Mouse (Mus musculus) CD4-positive, CD25-positive, alpha-beta regulatory T cell, adult 2 months (primary cell): Measurements from ENCODE around the gene Gstm2.

ENCODE experiments used
- DNase-seq: peaks from one replicate; pipeline ENCODE4 v3.0.0-alpha.2; 2012; ENCODE audit warnings: low read depth, low spot score

Gene Gstm2

DNA sequence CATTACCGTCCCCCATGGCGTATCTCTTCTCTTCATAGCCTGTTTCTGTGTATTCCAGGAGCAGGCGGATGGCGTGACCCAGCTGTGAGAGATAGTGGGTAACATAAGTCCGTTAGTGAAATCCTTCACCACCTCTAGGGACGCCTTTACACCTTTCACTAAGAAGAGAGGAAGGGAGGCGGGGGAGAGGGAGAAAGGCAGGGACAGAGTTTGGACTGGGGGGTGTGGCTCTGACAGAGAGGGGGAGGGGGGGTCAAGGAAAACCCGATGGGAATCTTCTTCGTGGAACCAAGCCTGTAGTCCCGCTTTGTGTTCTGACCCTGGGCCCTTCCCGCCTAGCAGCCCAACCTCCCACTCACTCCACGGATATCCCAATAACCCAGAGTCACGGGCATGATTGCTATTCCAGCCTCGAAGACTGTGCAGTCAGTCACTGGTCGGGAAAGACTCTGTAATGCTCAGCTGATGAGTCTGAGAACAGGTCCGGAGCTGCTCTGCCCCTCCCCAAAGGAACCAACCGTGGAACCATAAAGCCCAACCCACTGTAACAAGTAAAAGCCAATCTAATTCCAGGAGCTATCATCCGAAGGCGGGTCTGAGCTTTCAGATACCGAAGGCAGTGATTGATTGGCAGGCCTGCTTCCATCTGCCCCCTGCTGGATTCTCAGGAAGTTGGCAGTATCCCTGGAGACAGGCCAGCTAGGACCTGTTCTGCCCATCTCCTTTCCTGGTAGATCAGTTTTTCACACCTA is 42.8 kb downstream of the Gstm2 start, which contains the start of gene Gstm6:
Gstm6 (minus strand) TSS at position 511 of the 752 bp plus-strand sequence.
- DNase-seq: no peak

DNA sequence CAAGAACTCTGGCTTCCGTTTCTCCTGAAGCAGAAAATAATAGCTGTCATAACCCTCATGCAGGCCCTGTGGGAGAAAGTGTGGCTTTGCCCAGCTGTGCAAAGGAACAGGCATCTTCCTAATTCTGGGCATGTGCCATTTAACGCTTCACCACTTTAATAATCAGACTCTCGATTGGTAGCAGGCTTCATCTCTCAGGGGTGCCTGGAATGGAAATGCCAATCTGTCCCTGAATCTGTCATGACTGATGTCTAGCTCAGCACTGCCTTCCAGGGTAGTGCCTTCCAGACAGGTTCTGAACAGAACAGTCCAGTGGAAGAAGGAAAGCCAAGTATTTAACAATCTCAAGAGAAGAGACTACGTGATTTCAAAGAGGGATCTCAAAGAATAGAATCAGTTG is 45.0 kb downstream of the Gstm2 start:
- DNase-seq: no peak

DNA sequence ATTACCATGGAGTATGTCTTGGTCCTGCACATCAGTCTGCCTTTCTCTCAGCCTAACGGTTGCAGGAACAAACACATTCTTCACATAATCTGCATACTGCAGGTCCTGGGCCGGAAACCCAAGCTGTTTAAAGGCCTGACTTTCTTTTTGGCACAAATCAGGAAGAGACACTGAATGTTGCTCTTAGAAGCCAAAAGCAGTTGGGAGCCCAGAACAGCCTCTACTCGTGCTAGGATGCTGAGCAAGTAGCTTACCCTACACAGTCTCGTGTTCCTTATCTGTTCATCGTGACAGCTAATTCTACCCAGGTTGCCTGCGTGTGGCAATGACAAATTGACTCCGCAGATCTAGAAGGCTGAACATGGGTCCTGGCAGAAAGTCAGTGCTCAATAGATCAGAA is 45.7 kb downstream of the Gstm2 start:
- DNase-seq: no peak

DNA sequence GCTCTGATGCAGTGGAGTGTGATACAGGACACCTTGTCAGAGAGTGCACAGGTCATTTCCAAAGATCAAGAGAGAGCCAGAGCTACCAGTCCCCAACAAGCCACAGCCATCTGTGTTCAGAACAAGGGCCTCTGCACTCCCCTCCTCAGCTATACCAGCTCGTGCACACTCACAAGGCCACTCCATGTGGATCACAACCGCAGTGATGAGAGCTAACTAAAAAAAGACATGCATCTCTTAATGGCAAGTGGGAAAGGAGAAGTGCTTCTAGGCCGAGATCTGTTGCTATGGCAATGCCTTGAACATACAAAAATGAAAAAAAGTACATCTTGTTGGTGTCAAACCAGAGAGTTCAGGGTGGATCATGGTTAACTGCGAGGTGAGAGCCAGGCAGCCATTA is 46.4 kb downstream of the Gstm2 start:
- DNase-seq: no peak

DNA sequence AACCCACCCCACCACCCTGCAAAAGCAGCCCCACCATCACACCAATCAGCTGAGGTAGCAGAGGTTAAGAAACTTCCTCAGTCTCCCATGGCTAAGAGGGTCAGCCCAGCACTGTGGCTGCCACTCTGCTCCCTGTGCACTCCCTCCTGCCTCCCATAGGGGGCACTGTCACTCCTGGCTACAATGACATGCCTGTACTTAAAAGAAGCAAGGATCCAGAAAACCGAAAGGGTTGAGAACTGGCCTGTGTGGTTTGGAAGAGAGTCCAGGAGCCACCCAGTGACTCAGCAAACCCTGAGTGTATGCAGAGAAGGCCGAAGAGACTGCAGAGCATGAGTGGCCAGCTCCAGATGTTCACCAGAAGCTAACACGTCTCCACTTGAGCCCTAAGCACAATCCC is 46.9 kb downstream of the Gstm2 start:
- peak; percentile 55 for DNase-seq

DNA sequence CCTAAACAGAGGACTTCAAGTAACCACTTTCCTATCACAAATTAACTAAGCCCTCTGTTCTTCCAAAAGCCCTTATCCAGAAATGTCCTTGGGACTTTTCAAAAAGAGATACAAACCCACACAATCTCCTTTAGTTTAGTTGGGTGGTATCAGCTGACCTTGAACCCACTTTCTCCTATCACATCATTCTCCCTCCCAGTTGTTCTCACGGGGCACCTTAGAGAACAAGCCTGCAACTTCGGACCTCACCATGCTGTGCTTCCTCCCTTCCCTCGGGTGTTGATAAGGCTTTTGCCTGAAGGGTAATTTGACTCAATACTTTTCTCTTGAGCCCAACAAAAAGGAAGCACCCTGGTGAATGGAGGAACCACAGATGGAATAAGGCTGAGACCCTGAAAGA is 50.4 kb downstream of the Gstm2 start:
- DNase-seq: no peak

DNA sequence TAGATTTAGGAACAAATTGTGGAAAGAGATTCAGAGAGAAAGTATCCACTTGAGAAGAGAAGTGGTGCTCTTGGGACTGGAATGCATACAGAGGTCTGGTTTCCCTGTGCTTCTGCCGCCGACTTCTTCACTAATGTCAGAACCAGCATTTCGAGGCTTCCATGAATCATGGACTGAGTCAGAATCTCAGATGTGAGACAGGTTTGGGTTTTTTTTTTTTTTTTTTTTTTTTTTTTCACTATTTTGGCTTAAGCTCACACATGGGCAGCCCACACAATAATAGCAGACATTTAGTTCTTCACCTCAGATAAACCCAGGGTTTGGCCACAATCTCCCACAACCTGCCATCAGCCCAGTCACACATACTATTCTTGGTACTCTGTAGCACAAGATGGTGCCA is 51.0 kb downstream of the Gstm2 start:
- DNase-seq: no peak

DNA sequence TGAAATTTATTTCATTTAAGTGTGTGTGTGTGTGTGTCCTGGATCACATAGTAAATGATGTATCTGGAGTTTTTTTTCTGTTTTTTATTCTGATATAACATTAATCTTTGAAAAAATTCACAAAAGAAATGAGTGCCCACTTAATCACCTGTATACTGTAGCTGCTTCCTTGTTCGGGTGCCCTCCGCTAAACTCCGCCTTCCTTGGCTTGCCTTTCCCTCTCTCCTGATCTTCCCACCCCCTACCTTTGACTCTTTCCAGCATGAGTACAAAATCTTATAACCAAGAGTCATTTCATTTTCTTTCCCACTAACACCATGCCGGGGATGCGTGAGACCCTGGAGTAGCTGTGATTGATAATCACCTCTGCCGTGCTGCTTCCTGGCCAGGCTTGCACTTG is 54.1 kb downstream of the Gstm2 start:
- no peak for DNase-seq
